Mouse (Mus musculus) olfactory bulb, adult 2 months (tissue): ENCODE measurements around the gene Hmgb2.

ENCODE experiments used
- CTCF ChIP-seq: fragments of 200-500 bp; IDR thresholded peaks from 2 replicates; pipeline ENCODE4 v1.5.1; 2012; ENCODE audit warnings: low read depth, mild to moderate bottlenecking, low read length, moderate library complexity; ENCODE audit not compliant: insufficient read depth
- POLR2A ChIP-seq: fragments of 200-500 bp; IDR thresholded peaks from 2 replicates; pipeline ENCODE4 v1.6.1; 2012; ENCODE audit warnings: mild to moderate bottlenecking, low read depth, low read length, moderate library complexity; ENCODE audit not compliant: insufficient read depth

GRCm38 (mm10) chr8:57562741-57563140, 51.0 kb downstream of the Hmgb2 start:
- TF ChIP-seq CTCF (no peak), POLR2A (no peak)
